Mouse (Mus musculus) gastrocnemius, postnatal 36 days (tissue): ENCODE data around the gene Jpt1. TPM values are rescaled to one million over a fixed set of nuclear protein-coding genes. Genes with fewer than 3 reads are reported as not detected.
A peak's percentile ranks its signal among the peaks of the same experiment; 100 is the strongest.
"Not testable (repeated sequence)": the region's sequence is repeated elsewhere in the genome, so short reads cannot be mapped to it uniquely, and the experiment has no call there.

Experiments used
- DNase-seq, 2 experiments: peaks; one replicate each; pipeline ENCODE4 v3.0.0; 2022
- intact Hi-C: fragments of 180-260 bp; cut with DNase I; formaldehyde crosslinking; loops from one replicate; pipeline ENCODE4 v1.15.1; 2025
- total RNA-seq, 2 experiments: library from RNA; stranded (reverse); gene quantifications; 2 replicates each; pipeline ENCODE4 v1.2.3; 2021

Gene Jpt1
- total RNA-seq, 2 experiments from 2014 or later: 34.6 to 48.3 TPM

DNA sequence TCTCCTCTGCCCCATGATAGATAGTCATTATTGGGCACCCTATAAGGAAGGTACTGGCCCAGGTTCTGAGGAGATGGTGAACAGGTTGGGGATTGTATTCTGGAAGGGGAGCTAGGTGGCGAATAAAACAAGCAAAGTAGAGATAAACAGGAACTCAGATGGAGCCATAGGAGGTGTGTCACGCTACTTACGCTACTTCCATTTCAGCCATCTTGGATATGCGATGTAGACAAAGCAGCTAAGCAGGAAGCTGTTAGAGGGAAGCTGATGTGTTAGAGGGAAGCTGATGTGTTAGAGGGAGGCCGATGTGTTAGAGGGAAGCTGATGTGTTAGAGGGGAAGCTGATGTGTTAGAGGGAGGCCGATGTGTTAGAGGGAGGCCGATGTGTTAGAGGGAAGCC lies 36.8 kb downstream of the Jpt1 start:
- intact Hi-C loops, DNase-seq: not testable (repeated sequence)

DNA sequence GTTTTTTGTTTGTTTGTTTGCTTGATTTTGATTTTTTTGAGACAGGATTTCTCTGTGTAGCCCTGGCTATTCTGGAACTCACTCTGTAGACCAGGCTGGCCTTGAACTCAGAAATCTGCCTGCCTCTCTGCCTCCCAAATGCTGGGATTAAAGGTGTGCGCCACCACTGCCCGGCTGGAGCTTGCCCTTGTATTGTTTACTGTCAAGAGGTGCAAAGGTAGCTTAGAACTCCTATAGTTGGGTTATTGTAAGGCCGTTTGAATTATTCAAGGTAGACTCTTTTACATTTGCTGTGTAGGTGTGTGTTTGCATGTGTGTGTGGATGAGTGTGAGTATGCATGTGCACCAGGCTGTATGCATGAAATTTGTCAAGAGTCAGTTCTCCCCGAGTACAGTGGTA lies 37.6 kb downstream of the Jpt1 start:
- intact Hi-C loops: not testable (repeated sequence)

GRCm38 (mm10) chr11:115475758-115476237 lies 38.4 kb downstream of the Jpt1 start:
- intact Hi-C loops: no loop called here
- no peak for DNase-seq

More for the DNA sequence above, 37.6 kb downstream of the Jpt1 start:
- DNase-seq: not testable (repeated sequence)

DNA sequence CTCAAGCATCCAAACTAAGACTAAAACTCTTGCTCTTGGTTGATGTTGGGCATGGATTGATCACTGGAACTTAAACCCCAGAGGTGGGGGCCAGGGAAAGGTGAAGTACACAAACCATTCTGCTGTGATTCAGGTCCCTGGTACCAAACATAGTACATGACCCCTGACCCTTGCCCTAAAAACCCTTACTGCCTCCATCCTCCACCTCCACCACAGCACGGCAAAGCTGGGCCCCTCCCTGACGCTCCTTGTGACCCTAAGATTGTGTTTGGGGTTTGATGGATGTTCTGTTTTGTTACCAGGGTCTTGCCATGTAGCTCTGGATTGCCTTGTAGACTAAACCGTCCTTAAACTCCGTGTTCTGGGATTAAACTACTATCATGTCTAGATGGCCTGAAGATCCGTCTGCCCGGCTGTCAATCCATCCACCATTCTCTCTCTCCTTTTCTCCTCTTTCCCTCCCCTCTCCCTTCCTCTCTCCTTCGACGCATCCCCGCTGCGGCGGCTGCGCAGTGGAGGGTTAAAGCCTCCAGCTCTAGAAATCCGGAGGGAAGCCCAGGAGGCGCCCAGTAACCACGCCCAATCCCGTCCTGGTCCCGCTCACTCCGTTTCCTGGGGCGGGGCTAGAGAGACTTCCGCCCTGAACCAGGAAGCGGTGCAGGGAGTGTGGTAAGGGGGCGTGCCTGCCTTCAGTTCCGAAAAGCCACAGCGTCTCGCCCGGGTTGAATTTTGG lies 39.0 kb downstream of the Jpt1 start, which contains the start of gene Armc7:
Gene Armc7, plus strand, starts transcription at position 643 of the 733 bp plus-strand sequence.
- intact Hi-C loops: no loop called here
- DNase-seq: peak; percentile 94 to 95

DNA sequence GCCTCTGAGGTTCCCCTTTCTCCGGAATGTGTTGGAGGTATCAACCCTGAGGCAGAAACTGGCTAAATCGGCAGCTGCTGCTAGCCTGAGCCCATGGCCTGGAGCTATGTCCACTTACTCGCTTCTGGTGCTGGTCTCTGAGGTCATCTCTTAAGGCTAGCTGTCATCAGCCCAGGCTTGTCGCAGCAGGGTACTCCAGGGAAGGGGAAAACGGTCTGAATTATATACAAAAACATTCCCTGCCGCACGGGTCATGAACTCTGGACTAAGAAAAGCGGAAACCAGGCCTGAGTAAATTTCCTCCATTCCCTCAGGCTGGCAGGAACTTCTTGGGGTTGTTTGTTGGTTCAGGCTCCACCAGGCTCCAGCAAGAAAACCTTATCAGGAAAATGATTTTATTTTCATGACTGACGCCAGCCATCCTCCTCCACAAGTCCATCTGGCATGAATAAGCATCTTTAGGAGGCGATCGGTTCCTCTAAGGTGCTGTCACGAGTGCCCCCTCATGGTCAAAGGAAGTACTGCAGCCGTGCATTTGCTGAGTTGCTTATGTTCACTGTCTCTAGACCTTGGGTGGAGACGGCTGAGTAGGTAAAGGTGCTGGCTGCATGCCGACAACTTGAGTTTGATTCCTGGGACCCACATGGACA lies 40.4 kb downstream of the Jpt1 start:
- DNase-seq: peak; percentile 89 to 96
- intact Hi-C loops: loop anchor here (1.0 kb wide), 1 partner anchor 45 kb away; no protein-coding TSS in a partner anchor

- DNase-seq: no peak
- intact Hi-C loops: no loop called here
These were observed 42.0 kb downstream of the Jpt1 start for GRCm38 (mm10) chr11:115472183-115472582.

DNA sequence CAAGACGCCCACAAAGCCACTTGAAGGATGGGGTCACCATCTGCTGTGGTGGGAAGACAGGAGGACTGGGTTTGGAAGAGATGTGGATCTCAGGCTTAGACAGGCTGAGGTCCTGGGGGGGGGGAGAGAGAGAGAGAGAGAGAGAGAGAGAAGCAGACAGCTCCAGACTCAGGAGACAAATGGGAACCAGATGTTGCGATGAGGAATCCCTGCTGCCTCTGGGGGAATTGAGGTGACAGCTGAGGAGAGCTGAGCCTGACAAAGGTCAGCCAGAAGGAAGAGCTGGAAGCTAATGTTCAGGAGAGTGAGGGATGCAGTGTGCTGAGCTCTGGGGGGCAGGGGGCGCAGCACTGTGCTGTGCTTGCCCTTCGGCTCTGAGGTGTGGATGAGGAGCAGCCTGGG lies 47.0 kb downstream of the Jpt1 start:
- no peak for DNase-seq
- intact Hi-C loops: no loop called here

DNA sequence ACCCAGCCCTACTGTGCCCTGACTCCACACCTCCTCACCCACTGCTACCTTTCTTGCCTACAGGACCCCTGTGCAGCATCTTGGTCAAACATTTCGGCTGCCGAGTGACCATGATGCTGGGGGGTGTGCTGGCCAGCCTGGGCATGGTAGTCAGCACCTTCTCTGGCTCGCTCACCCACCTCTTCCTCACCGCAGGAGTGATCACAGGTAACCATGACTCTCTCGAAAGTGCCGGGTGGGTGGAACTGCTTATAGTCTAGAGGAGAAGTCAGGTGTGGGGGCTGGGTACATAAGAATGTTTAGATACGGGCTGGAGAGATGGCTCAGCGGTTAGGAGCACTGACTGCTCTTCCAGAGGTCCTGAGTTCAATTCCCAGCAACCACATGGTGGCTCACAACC lies 49.3 kb downstream of the Jpt1 start:
- intact Hi-C loops: no loop called here
- DNase-seq: no peak

DNA sequence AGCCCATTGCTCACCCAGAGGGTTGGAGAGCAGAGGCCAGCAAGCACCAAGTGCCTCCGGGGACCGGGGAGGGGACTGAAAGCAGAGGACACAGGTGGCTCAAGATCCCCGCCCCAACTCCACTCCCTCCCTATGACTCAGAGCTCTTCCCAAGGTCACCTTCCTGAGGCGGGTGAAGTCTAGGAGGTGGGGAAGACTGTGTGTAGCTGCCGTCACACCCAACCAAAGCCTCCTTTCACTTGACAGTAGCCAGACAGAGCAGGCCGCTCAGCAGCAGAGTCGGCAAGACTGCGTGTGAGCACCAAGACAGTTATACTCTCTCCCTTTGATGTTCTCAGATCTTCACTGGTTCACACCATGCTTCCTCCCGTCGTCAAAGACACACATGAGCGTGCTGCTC lies 50.8 kb downstream of the Jpt1 start:
- no peak for DNase-seq
- intact Hi-C loops: no loop called here

- intact Hi-C loops: no loop called here
- DNase-seq: no peak
These were observed 51.8 kb downstream of the Jpt1 start, which contains the start of gene Slc16a5 for GRCm38 (mm10) chr11:115462243-115462891. TSS of gene Slc16a5 (plus strand) at chr11:115462474.

GRCm38 (mm10) chr11:115461846-115462242 lies 52.3 kb downstream of the Jpt1 start:
- no peak for DNase-seq
- intact Hi-C loops: no loop called here

- intact Hi-C loops: no loop called here
- no peak for DNase-seq
These were observed 53.2 kb downstream of the Jpt1 start for GRCm38 (mm10) chr11:115460976-115461375.

GRCm38 (mm10) chr11:115457405-115457804 lies 56.8 kb downstream of the Jpt1 start:
- intact Hi-C loops: no loop called here

DNA sequence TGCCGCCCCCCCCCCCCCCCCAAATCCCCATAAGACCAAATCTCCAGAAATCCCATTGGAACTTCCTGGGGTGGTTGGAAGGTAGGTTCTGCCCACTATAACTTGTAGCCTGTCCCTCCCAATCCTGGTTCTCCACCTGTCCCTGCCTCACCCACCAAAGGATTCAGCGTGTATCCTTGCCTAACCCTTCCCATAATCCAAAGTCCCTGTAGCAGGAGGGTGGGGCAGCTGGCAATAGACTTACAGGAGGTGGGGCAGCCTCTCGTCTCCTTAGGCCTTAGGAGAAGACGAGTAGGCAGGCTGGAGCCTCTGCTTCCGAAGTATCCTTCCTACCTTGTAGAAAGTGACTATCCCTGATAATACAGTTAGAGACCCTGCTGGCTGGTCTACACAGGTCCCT lies 58.0 kb downstream of the Jpt1 start:
- intact Hi-C loops: no loop called here
- DNase-seq: no peak

More at GRCm38 (mm10) chr11:115457405-115457804, 56.8 kb downstream of the Jpt1 start:
- DNase-seq: no peak

DNA sequence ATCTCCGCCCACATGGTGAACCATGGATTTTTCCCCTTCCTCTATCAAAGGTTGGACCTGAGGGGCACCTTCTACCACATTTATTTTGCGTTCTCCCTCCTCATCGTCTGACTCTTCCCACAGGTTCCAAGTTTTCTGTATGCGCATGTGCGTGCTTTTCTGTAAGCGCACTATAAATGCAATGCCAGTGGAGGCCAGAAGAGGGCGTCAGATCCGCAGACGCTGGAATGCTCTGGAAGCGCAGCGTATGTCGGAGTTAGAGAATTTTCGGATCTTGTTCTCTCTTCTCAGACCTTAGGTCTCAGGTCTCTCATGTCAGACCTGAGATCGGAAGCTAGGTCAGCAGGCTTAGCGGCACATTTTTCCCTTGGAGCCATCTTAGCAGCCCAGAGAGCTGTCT lies 58.6 kb downstream of the Jpt1 start:
- no peak for DNase-seq
- intact Hi-C loops: no loop called here

- DNase-seq, intact Hi-C loops: not testable (repeated sequence)
These were observed 59.4 kb downstream of the Jpt1 start for GRCm38 (mm10) chr11:115454822-115455221.

GRCm38 (mm10) chr11:115453306-115453705 lies 60.9 kb downstream of the Jpt1 start:
- no peak for DNase-seq
- intact Hi-C loops: no loop called here

GRCm38 (mm10) chr11:115452281-115452860 lies 61.8 kb downstream of the Jpt1 start:
- intact Hi-C loops: no loop called here

GRCm38 (mm10) chr11:115451781-115452241 lies 62.4 kb downstream of the Jpt1 start:
- intact Hi-C loops: no loop called here
- no peak for DNase-seq

More at GRCm38 (mm10) chr11:115452281-115452860, 61.8 kb downstream of the Jpt1 start:
- DNase-seq: no peak

DNA sequence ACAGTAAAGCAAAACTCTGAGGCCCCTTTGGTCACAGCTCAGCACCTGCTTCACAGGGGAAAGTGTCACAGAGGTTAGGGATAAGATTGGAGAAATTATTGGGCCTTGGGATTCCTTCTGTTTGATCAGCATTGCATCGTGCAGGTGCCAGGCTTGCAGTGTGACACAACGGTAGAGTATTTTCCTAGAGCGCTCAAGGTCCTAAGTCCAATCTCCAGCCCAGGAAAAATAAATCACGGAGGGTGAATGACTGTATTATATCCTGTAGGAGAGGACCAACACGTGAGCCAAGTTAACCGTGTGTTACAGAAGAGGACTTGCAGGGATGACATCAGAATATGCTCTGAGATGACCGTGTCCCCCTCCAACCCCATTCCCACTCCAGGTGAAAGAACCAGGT lies 64.0 kb downstream of the Jpt1 start:
- no peak for DNase-seq
- intact Hi-C loops: no loop called here

- DNase-seq: no peak
- intact Hi-C loops: no loop called here
These were observed 65.2 kb downstream of the Jpt1 start for GRCm38 (mm10) chr11:115448998-115449397.
